Mouse (Mus musculus) stomach, embryonic 14.5 days (tissue): ENCODE results near the gene Csnk2b. TPM values are rescaled to one million over a fixed set of nuclear protein-coding genes. Genes with fewer than 3 reads are reported as not detected.

Experiments
- ATAC-seq: fragments of 200-750 bp; cut with Nextera tagmentation; 2 replicates; pipeline ENCODE4 v1.8.0; 2017; ENCODE audit warnings: low read depth, moderate TSS enrichment; ENCODE audit not compliant: insufficient number of reproducible peaks, insufficient read depth, low FRiP score
- H3K27ac ChIP-seq: fragments of 300-500 bp; sonication (generic); 2 replicates; pipeline ENCODE4 v1.5.1; 2014; ENCODE audit warnings: mild to moderate bottlenecking, low read length, moderate library complexity, mixed read lengths
- H3K27me3 ChIP-seq: fragments of 300-500 bp; sonication (generic); 2 replicates; pipeline ENCODE4 v1.6.1; 2014; ENCODE audit warnings: low read length, control low read depth, mixed read lengths; ENCODE audit not compliant: control insufficient read depth, insufficient read depth
- H3K36me3 ChIP-seq: fragments of 300-500 bp; sonication (generic); 2 replicates; pipeline ENCODE4 v1.6.1; 2014; ENCODE audit warnings: mild to moderate bottlenecking, control low read depth, low read length, moderate library complexity, mixed read lengths; ENCODE audit not compliant: control insufficient read depth, insufficient read depth
- H3K4me1 ChIP-seq: fragments of 300-500 bp; sonication (generic); 2 replicates; pipeline ENCODE4 v1.6.1; 2014; ENCODE audit warnings: low read length, control low read depth, mixed read lengths; ENCODE audit not compliant: control insufficient read depth, insufficient read depth
- H3K4me2 ChIP-seq: fragments of 300-500 bp; sonication (generic); replicated peaks from 2 replicates; pipeline ENCODE4 v1.6.1; 2014; ENCODE audit warnings: low read depth, low read length, control low read depth
- H3K4me3 ChIP-seq: fragments of 300-500 bp; sonication (generic); 2 replicates; pipeline ENCODE4 v1.5.1; 2014; ENCODE audit warnings: low read depth, low read length, control low read depth
- H3K9ac ChIP-seq: fragments of 300-500 bp; sonication (generic); replicated peaks from 2 replicates; pipeline ENCODE4 v1.6.1; 2014; ENCODE audit warnings: low read depth, mild to moderate bottlenecking, control low read depth, low read length, moderate library complexity, mixed read lengths
- H3K9me3 ChIP-seq: fragments of 300-500 bp; sonication (generic); 2 replicates; pipeline ENCODE4 v1.6.1; 2016; ENCODE audit warnings: low read depth, low read length, control low read depth; ENCODE audit not compliant: control insufficient read depth
- WGBS: fragments of 180-500 bp; shearing (Covaris S2); extraction: QIAGEN DNeasy Blood & Tissue Kit; methylation state at CpG from one replicate; pipeline ENCODE4 v1.1.7; 2014; 5-methylcytosine and 5-hydroxymethylcytosine counted together
- polyA plus RNA-seq: library from polyadenylated mRNA; unstranded; fragments of >200 nt; fragmentation: Nextera tagmentation; extraction: Ambion mirVana; gene quantifications from 2 replicates; pipeline ENCODE4 v1.2.1, GENCODE M21; 2014

The Csnk2b gene
- polyA plus RNA-seq, 1 experiment from 2014 or later = 269 TPM

- no peaks in the 10 kb centered on the region for H3K9me3 ChIP-seq
- WGBS = 89% methylated on average over 15 of the region's 15 CpGs
- H3K4me1 ChIP-seq = peaks cover 10% of the 10 kb centered on the region
- H3K36me3 ChIP-seq = peaks cover 62% of the 10 kb centered on the region
- H3K4me3 ChIP-seq = no peak overlapping the region
- no peak overlapping the region for H3K4me2 ChIP-seq
- no peak for ATAC-seq
- no peak overlapping the region for H3K9ac ChIP-seq
- no peak overlapping the region for H3K27ac ChIP-seq
- no peaks in the 10 kb centered on the region for H3K27me3 ChIP-seq
Observed at GRCm38 (mm10) chr17:35094475-35095365, 27.1 kb downstream of the Csnk2b start.

- Histone ChIP-seq H3K36me3 (peaks cover 46% of the 10 kb centered on the region), H3K4me3 (no peak overlapping the region), H3K27ac (no peak overlapping the region), H3K4me1 (peaks cover 10% of the 10 kb centered on the region), H3K4me2 (no peak overlapping the region), H3K9me3 (no peaks in the 10 kb centered on the region), H3K9ac (no peak overlapping the region), H3K27me3 (no peaks in the 10 kb centered on the region)
- no peak for ATAC-seq
- 88% methylated on average over 14 of the region's 14 CpGs for WGBS
Observed at GRCm38 (mm10) chr17:35092403-35093198, 29.3 kb downstream of the Csnk2b start.

- Histone ChIP-seq H3K36me3 (peaks cover 31% of the 10 kb centered on the region), H3K27ac (peak overlapping the region; percentile 92; the same call in 1 of the 2 replicates), H3K4me3 (peak overlapping the region; percentile 54), H3K4me2 (peak overlapping the region; percentile 52), H3K4me1 (peaks cover 10% of the 10 kb centered on the region), H3K9ac (peak overlapping the region; percentile 77; the same call in 1 of the 2 replicates), H3K27me3 (no peaks in the 10 kb centered on the region), H3K9me3 (no peaks in the 10 kb centered on the region)
- ATAC-seq = no peak
- 61% methylated on average over 8 of the region's 8 CpGs for WGBS
Observed at GRCm38 (mm10) chr17:35090166-35090932, 31.5 kb downstream of the Csnk2b start.

- Histone ChIP-seq H3K9ac (peak within 1 kb of the TSS; percentile 77), H3K27me3 (no peaks in the 10 kb centered on the region), H3K4me2 (peak within 1 kb of the TSS; percentile 52), H3K4me3 (peak within 1 kb of the TSS; percentile 54), H3K36me3 (peaks cover 21% of the 10 kb centered on the region), H3K27ac (peak within 1 kb of the TSS; percentile 92), H3K4me1 (peaks cover 10% of the 10 kb centered on the region), H3K9me3 (no peaks in the 10 kb centered on the region)
- WGBS = 3% methylated on average over 67 of the region's 67 CpGs
- ATAC-seq = peak; percentile 96
Observed at GRCm38 (mm10) chr17:35088825-35089644, 32.8 kb downstream of the Csnk2b start, which contains the start of gene Abhd16a. Gene Abhd16a, plus strand, starts transcription at chr17:35089263.

GRCm38 (mm10) chr17:35088151-35088550, 33.7 kb downstream of the Csnk2b start:
- no peak overlapping the region for H3K9ac ChIP-seq
- no peak overlapping the region for H3K27ac ChIP-seq
- H3K36me3 ChIP-seq = peaks cover 16% of the 10 kb centered on the region
- no peak overlapping the region for H3K4me3 ChIP-seq
- WGBS = 43% methylated on average over 2 of the region's 2 CpGs
- H3K9me3 ChIP-seq = no peaks in the 10 kb centered on the region
- peaks cover 10% of the 10 kb centered on the region for H3K4me1 ChIP-seq
- no peak for ATAC-seq
- H3K4me2 ChIP-seq = no peak overlapping the region
- no peaks in the 10 kb centered on the region for H3K27me3 ChIP-seq

GRCm38 (mm10) chr17:35085208-35085865, 36.5 kb downstream of the Csnk2b start, which contains the start of gene Ly6g6f:
Gene Ly6g6f, minus strand, starts transcription at chr17:35085610.
- 63% methylated on average over 7 of the region's 7 CpGs for WGBS
- Histone ChIP-seq H3K4me2 (no peak within 1 kb of the TSS), H3K4me1 (peaks cover 5% of the 10 kb centered on the region), H3K36me3 (no peaks in the 10 kb centered on the region; the same call in 1 of the 2 replicates), H3K9me3 (no peaks in the 10 kb centered on the region), H3K27ac (no peak within 1 kb of the TSS), H3K27me3 (no peaks in the 10 kb centered on the region), H3K4me3 (no peak within 1 kb of the TSS), H3K9ac (no peak within 1 kb of the TSS)
- no peak for ATAC-seq

GRCm38 (mm10) chr17:35083929-35084497, 37.8 kb downstream of the Csnk2b start:
- Histone ChIP-seq H3K9me3 (no peaks in the 10 kb centered on the region), H3K9ac (no peak overlapping the region), H3K27me3 (no peaks in the 10 kb centered on the region), H3K4me2 (no peak overlapping the region), H3K36me3 (no peaks in the 10 kb centered on the region), H3K4me3 (no peak overlapping the region), H3K27ac (no peak overlapping the region), H3K4me1 (no peaks in the 10 kb centered on the region)
- ATAC-seq = no peak
- WGBS = 79% methylated on average over 3 of the region's 3 CpGs
